Mouse (Mus musculus): ENCODE measurements around the gene 1700017D01Rik.

GRCm38 (mm10) chr19:11129702-11130101 is 974 bp downstream of the 1700017D01Rik start:
- TF ChIP-seq CTCF (IDR thresholded peaks at IDR 0.05; ENCODE audit: borderline replicate concordance, insufficient read depth, low read length) (no peak), POLR2A (IDR thresholded peaks at IDR 0.05; ENCODE audit: low read depth, low read length) (no peak)

All from embryonic fibroblast, embryonic 13.5 days (primary cell).